ENCODE assay signal across 30 mouse cellular contexts in genomic region chr6:28567978-28568377, GRCm38 (mm10).
DNase-seq lines count a peak whose midpoint lies in the region; ATAC-seq and TF ChIP-seq lines count a peak whose summit lies in the region.
"Had no signal": no experiment of that assay in that cellular context is flagged by ENCODE, and none has a peak within 500 bp of the region (broad histone marks: within the 10 kb centered on the region; RNA-seq: fewer than 3 reads in every experiment).

No protein-coding gene starts in this region.

- no peak; the same call in 1 of the 2 replicates for TF ChIP-seq RAD21 in MEL (IDR thresholded peaks at IDR 0.05; ENCODE audit: low read depth, low read length)

- peak; percentile 29 to 72; a peak in 2 of 4 replicates for TF ChIP-seq EP300 in MEL (IDR thresholded peaks at IDR 0.05; ENCODE audit: low read depth in 1 of 2, low read length in 2 of 2)

- no peaks in the 10 kb centered on the region for H3K27me3 ChIP-seq in hindbrain, embryonic 10.5 days (ENCODE audit: insufficient read depth, poor library complexity, severe bottlenecking)
- H3K27me3 ChIP-seq in hindbrain, embryonic 13.5 days: no peaks in the 10 kb centered on the region
- H3K27me3 ChIP-seq in MEL (ENCODE audit: control insufficient read depth in 1 of 2, insufficient read depth in 2 of 2, low read length in 2 of 2): no peaks in the 10 kb centered on the region
- H3K27me3 ChIP-seq: CH12.LX; embryonic facial prominence, embryonic 13.5 days; embryonic facial prominence, embryonic 15.5 days; forebrain, embryonic 12.5 days; Patski had no signal

- H3K9ac ChIP-seq in hindbrain, embryonic 13.5 days: no peak overlapping the region
- no peak overlapping the region for H3K9ac ChIP-seq in MEL (ENCODE audit: control insufficient read depth, low read depth, low read length, poor library complexity, severe bottlenecking)
- H3K9ac ChIP-seq: embryonic facial prominence, embryonic 13.5 days; embryonic facial prominence, embryonic 15.5 days; forebrain, embryonic 12.5 days had no signal

- H3K36me3 ChIP-seq in hindbrain, embryonic 10.5 days: peaks cover 5% of the 10 kb centered on the region
- H3K36me3 ChIP-seq in hindbrain, embryonic 13.5 days: peaks cover 5% of the 10 kb centered on the region
- H3K36me3 ChIP-seq in MEL (ENCODE audit: control insufficient read depth in 1 of 2, insufficient read depth in 2 of 2, low read length in 2 of 2): peaks cover 5 to 24% of the 10 kb centered on the region in 2 experiments
- H3K36me3 ChIP-seq: forebrain, embryonic 12.5 days had no signal

- no peaks in the 10 kb centered on the region for H3K9me3 ChIP-seq in hindbrain, embryonic 10.5 days
- no peaks in the 10 kb centered on the region for H3K9me3 ChIP-seq in hindbrain, embryonic 13.5 days
- H3K9me3 ChIP-seq in MEL (replicated peaks; ENCODE audit: insufficient read depth, low read length): no peaks in the 10 kb centered on the region
- H3K9me3 ChIP-seq: embryonic facial prominence, embryonic 13.5 days; embryonic facial prominence, embryonic 15.5 days; forebrain, embryonic 10.5 days; forebrain, embryonic 12.5 days; G1E had no signal

- H3K4me1 ChIP-seq in hindbrain, embryonic 10.5 days (replicated peaks): peaks cover 17% of the 10 kb centered on the region
- peaks cover 13% of the 10 kb centered on the region for H3K4me1 ChIP-seq in hindbrain, embryonic 13.5 days (replicated peaks)
- peaks cover 5 to 14% of the 10 kb centered on the region in 2 experiments for H3K4me1 ChIP-seq in MEL (ENCODE audit: control insufficient read depth in 1 of 2, insufficient read depth in 2 of 2, low read length in 2 of 2)

- no peak for TF ChIP-seq POLR2A in MEL (IDR thresholded peaks at IDR 0.05; ENCODE audit: control insufficient read depth in 1 of 2, insufficient read depth in 1 of 2, low read depth in 1 of 2, low read length in 2 of 2, poor library complexity in 1 of 2)

- TF ChIP-seq CTCF in MEL (IDR thresholded peaks at IDR 0.05 in 2 of 3, conservative IDR thresholded peaks at IDR 0.05 in 1 of 3; ENCODE audit: control insufficient read depth in 1 of 3, insufficient read depth in 1 of 3, low read depth in 2 of 3, low read length in 3 of 3, poor library complexity in 1 of 3, severe bottlenecking in 1 of 3): no peak

- 87% methylated on average over 6 of the region's 6 CpGs for whole genome bisulfite sequencing in hindbrain, embryonic 10.5 days
- WGBS in hindbrain, embryonic 13.5 days: 72% methylated on average over 6 of the region's 6 CpGs

- no peak overlapping the region for H3K4me2 ChIP-seq in hindbrain, embryonic 13.5 days
- H3K4me2 ChIP-seq: embryonic facial prominence, embryonic 13.5 days; embryonic facial prominence, embryonic 15.5 days; forebrain, embryonic 12.5 days had no signal

- DNase-seq in hindbrain, embryonic 10.5 days (ENCODE audit: low spot score): no peak
- peak; percentile 70 for DNase-seq in MEL (ENCODE audit: low read depth, low spot score)
- DNase-seq in heart, postnatal 36 days: no peak
- no peak for DNase-seq in spleen, postnatal 10 days (ENCODE audit: low spot score in 2 of 2)
- DNase-seq in left cerebral cortex, adult 11 months (ENCODE audit: low spot score): no peak
- DNase-seq: adrenal gland, adult 8-10 months; adrenal gland, postnatal 14 days; adrenal gland, postnatal 36 days; B cell, adult 2 months; cerebellum, adult 11-12 months; cerebellum, adult 2 months; cerebellum, adult 9-10 months; cerebellum, postnatal 10 days; cerebellum, postnatal 25 days; embryo, embryonic 11 days had no signal

- peak overlapping the region; percentile 45; the same call in 1 of the 2 replicates for H3K27ac ChIP-seq in hindbrain, embryonic 10.5 days
- no peak overlapping the region for H3K27ac ChIP-seq in hindbrain, embryonic 13.5 days
- H3K27ac ChIP-seq in MEL (ENCODE audit: control insufficient read depth, low read depth, low read length): peak overlapping the region; percentile 35
- H3K27ac ChIP-seq: embryonic facial prominence, embryonic 13.5 days; embryonic facial prominence, embryonic 15.5 days; forebrain, embryonic 10.5 days; forebrain, embryonic 12.5 days had no signal

- ATAC-seq in hindbrain, embryonic 13.5 days (ENCODE audit: low FRiP score): no peak
- ATAC-seq in common myeloid progenitor, adult 5-6 weeks (replicated peaks; ENCODE audit: low read depth, poor library complexity, severe bottlenecking): peak; percentile 83
- peak; percentile 47 for ATAC-seq in megakaryocyte, adult 5-6 weeks (ENCODE audit: poor library complexity, severe bottlenecking)
- ATAC-seq: activated CD4-positive, CD25-positive, alpha-beta regulatory T cell, adult 4 months; CD4-positive, CD25-positive, alpha-beta regulatory T cell, adult 4 months; forebrain, embryonic 14.5 days; forebrain, embryonic 16.5 days; Patski had no signal

- intact Hi-C loops in heart, postnatal 36 days (cut with DNase I): no loop called here

- no peaks in the 10 kb centered on the region for H3K79me2 ChIP-seq in MEL (ENCODE audit: control insufficient read depth, insufficient read depth, low read length, poor library complexity)

- no peak overlapping the region for H3K4me3 ChIP-seq in hindbrain, embryonic 10.5 days
- no peak overlapping the region for H3K4me3 ChIP-seq in hindbrain, embryonic 13.5 days
- H3K4me3 ChIP-seq in MEL (ENCODE audit: control insufficient read depth in 1 of 2, insufficient read depth in 1 of 2, low read depth in 2 of 2, low read length in 2 of 2): no peak overlapping the region
- H3K4me3 ChIP-seq: embryonic facial prominence, embryonic 13.5 days; embryonic facial prominence, embryonic 15.5 days; erythroblast, embryonic 14.5 days; forebrain, embryonic 10.5 days; forebrain, embryonic 12.5 days had no signal

TF ChIP-seq in MEL, 35 proteins besides CTCF, POLR2A, EP300 and RAD21:
- TF ChIP-seq POLR2AphosphoS5 (IDR thresholded peaks at IDR 0.05; ENCODE audit: borderline replicate concordance, low read depth, low read length) (no peak), USF2 (IDR thresholded peaks at IDR 0.05; ENCODE audit: borderline replicate concordance in 1 of 2, insufficient read depth in 1 of 2, low read depth in 1 of 2, low read length in 2 of 2) (no peak), MXI1 (IDR thresholded peaks at IDR 0.05; ENCODE audit: low read depth, low read length) (peak; percentile 52), GABPA (IDR thresholded peaks at IDR 0.05; ENCODE audit: low read depth, low read length) (no peak), NRF1 (IDR thresholded peaks at IDR 0.05; ENCODE audit: insufficient read depth, low read depth, low read length, poor library complexity, severe bottlenecking) (0 out of 2 replicates have a peak, but pooled peaks have one; percentile 29), RCOR1 (IDR thresholded peaks at IDR 0.05; ENCODE audit: low read depth, low read length) (no peak), UBTF (IDR thresholded peaks at IDR 0.05; ENCODE audit: borderline replicate concordance, insufficient read depth, low read depth, low read length) (no peak), HCFC1 (IDR thresholded peaks at IDR 0.05; ENCODE audit: low read depth, low read length) (0 out of 2 replicates have a peak, but pooled peaks have one; percentile 12), E2F4 (IDR thresholded peaks at IDR 0.05; ENCODE audit: borderline replicate concordance, low read depth, low read length) (no peak), MEF2A (IDR thresholded peaks at IDR 0.05; ENCODE audit: extremely low read depth, insufficient replicate concordance, low read depth, low read length, poor library complexity, severe bottlenecking) (no peak), MYB (IDR thresholded peaks at IDR 0.05; ENCODE audit: low read depth, low read length) (no peak), ELF1 (IDR thresholded peaks at IDR 0.05; ENCODE audit: low read depth, low read length) (no peak), TCF12 (IDR thresholded peaks at IDR 0.05; ENCODE audit: low read depth, low read length) (peak; percentile 35; the same call in 1 of the 2 replicates), TBP (IDR thresholded peaks at IDR 0.05; ENCODE audit: low read depth, low read length) (no peak), CHD1 (IDR thresholded peaks at IDR 0.05; ENCODE audit: low read depth, low read length) (no peak), SIN3A (IDR thresholded peaks at IDR 0.05; ENCODE audit: low read length) (peak; percentile 64), ETS1 (IDR thresholded peaks at IDR 0.05; ENCODE audit: low read depth, low read length) (peak; percentile 79), MAX (IDR thresholded peaks at IDR 0.05; ENCODE audit: low read length) (peak; percentile 13; the same call in 1 of the 2 replicates), ZKSCAN1 (IDR thresholded peaks at IDR 0.05; ENCODE audit: low read depth, low read length) (no peak), CHD2 (IDR thresholded peaks at IDR 0.05; ENCODE audit: low read length) (no peak), JUND (IDR thresholded peaks at IDR 0.05; ENCODE audit: low read depth, low read length) (no peak), ZNF384 (IDR thresholded peaks at IDR 0.05; ENCODE audit: low read depth, low read length) (no peak), GATA1 (IDR thresholded peaks at IDR 0.05; ENCODE audit: low read depth, low read length) (peak; percentile 30; the same call in 1 of the 2 replicates)
